Mouse (Mus musculus) heart, postnatal 4 days (tissue): ENCODE data around the gene Gclm. TPM values are rescaled to one million over a fixed set of nuclear protein-coding genes. Genes with fewer than 3 reads are reported as not detected.

Experiments
- DNase-seq: peaks from one replicate; pipeline ENCODE4 v3.0.0; 2021
- microRNA-seq, 2 experiments: library from miRNA; unstranded; fragments of <30 nt; microRNA quantifications; one replicate each; pipeline ENCODE4 v1.2.0; 2021 to 2022
- total RNA-seq, 2 experiments: library from RNA; stranded (reverse); gene quantifications; 2 replicates each; pipeline ENCODE4 v1.2.3; 2021

Gene Gclm
- total RNA-seq, 2 experiments from 2014 or later: 43.9 to 58.5 TPM

GRCm38 (mm10) chr3:122293223-122293953 is 48.0 kb downstream of the Gclm start:
- no peak for DNase-seq

DNA sequence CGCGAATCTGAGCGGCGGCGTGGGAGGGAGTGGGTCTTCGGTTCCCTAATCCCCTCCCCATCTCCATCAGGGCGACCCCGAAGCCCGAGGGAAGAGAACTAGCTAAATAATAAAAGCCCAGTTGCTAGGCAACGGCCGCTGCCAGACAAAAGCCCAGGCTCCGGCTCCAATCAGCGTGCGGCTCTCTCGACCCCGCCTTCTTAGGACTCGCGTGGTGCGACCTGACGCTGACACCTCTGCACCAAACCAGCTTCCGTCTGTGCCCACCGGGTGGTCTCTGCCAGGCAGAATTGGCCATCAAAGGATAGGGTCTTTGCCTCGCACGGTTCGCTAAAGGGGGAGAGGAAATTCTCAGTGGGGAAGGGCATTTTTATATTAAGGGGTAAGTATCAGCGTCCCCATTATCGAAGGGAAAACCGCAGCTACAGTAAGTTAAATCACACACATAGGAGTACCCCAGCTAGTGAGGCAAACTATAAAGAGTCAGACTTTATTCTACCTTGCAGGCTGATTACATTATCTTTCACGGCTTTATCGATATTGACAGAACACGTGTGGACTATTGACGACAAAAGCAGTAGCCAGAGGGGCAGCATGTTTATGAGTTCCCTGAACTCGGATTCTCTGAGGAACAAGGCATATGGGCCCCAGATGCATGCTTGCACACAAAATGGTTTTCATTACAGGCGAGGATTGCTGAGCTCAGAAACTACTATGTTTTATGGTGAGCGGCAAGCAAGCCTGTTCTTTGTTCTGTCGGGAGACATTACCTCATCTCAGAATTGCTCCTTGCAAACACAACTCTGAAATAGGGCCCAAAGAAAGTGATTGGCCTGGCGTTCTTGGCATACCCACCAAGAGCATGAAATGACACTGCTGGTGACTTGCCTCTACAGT is 48.8 kb downstream of the Gclm start, which contains the start of gene Bcar3:
Bcar3 (plus strand) TSS at position 183 of the 897 bp plus-strand sequence.
- peak; percentile 92 for DNase-seq

GRCm38 (mm10) chr3:122295511-122295910 is 50.2 kb downstream of the Gclm start:
- DNase-seq: peak; percentile 70

GRCm38 (mm10) chr3:122296979-122297378 is 51.6 kb downstream of the Gclm start:
- DNase-seq: no peak

- peak; percentile 24 for DNase-seq
Observed at GRCm38 (mm10) chr3:122300983-122301919, 55.9 kb downstream of the Gclm start.

- no peak for DNase-seq
Observed at GRCm38 (mm10) chr3:122304560-122304959, 59.2 kb downstream of the Gclm start.

- DNase-seq: no peak
Observed at GRCm38 (mm10) chr3:122307894-122308671, 62.7 kb downstream of the Gclm start.

GRCm38 (mm10) chr3:122308981-122309380 is 63.6 kb downstream of the Gclm start:
- DNase-seq: no peak

DNA sequence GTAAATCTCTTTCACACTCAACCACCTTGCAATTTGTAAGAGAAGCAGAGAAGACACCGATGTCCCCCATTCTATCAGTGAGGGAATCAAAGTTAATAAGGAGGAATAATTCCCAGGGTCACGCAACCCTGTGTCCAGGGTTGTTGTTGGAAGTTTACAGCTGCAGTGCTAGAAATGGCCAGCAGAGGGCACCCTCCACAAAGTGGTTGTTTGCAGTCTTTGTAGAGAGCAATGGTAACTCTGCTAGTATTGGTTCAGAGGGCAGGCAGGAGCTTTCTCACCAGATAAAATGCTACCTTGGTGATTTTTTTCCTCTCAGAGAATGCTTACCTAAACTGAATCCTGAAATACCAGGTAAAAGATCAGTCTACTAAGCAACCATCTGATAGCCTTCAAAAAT is 66.7 kb downstream of the Gclm start:
- DNase-seq: peak; percentile 92

GRCm38 (mm10) chr3:122312936-122313629 is 67.7 kb downstream of the Gclm start:
- no peak for DNase-seq

- DNase-seq: no peak
Observed at GRCm38 (mm10) chr3:122313936-122314335, 68.6 kb downstream of the Gclm start.

DNA sequence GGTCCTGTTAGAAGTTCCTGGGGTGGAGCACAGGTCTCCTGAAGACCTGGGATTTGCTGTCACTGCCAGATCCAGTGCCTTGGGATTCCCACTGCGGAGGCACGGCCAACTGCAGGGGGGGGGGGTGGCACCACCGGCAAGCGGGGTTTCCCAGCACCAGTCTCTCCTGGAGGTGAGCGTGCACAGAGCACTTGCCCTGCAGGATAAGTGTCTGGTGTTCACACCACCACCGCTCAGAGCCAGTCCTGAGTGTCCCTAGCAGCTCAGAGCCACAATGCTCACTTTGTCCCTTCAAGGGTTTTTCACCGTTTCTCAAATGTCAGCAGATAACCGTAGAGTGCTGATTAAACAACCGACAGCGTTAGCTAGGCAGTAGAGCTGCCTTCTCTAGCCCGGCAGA is 71.3 kb downstream of the Gclm start:
- DNase-seq: no peak

GRCm38 (mm10) chr3:122317339-122317738 is 72.0 kb downstream of the Gclm start:
- DNase-seq: no peak

Small RNA genes lying within 50 kb of the gene (microRNA-seq; reads per million reads assigned to microRNA genes)
- gene Gm22903 (0 reads per million in 2 experiments), gene Mir760 (25.8 to 38.7 reads per million in 2 experiments)

Other genes starting within 250 kb of the Gclm start
- gene Abca4, start 201.1 kb upstream of the Gclm start, total RNA-seq: 1 to 10 TPM; 7.8 to 8.7 TPM
- gene Dnttip2, start 28.8 kb downstream of the Gclm start, total RNA-seq: 10 to 100 TPM; 28.9 to 30.8 TPM
- 1 to 10 TPM; 8.8 to 9.5 TPM for gene Bcar3, start 48.6 kb downstream of the Gclm start, total RNA-seq